Mouse (Mus musculus) CH12.LX (cell line): ENCODE results near the gene Popdc3.

Source experiments
- BHLHE40 ChIP-seq: IDR thresholded peaks from 2 replicates; pipeline ENCODE4 v1.6.1; 2011; ENCODE audit warnings: mild to moderate bottlenecking, low read depth, low read length, improper control_type of control experiment
- CTCF ChIP-seq, 2 experiments: IDR thresholded peaks in 1 of 2; conservative IDR thresholded peaks in 1 of 2; 2 replicates each; pipeline ENCODE4 v1.5.1; 2011 to 2012; ENCODE audit warnings: low read depth in 2 of 2, low read length in 2 of 2, improper control_type of control experiment in 1 of 2, inconsistent platforms in 1 of 2, mild to moderate bottlenecking in 1 of 2, moderate library complexity in 1 of 2
- EP300 ChIP-seq: IDR thresholded peaks from 2 replicates; pipeline ENCODE4 v1.6.1; 2011; ENCODE audit warnings: low read length, improper control_type of control experiment
- HCFC1 ChIP-seq: IDR thresholded peaks from 2 replicates; pipeline ENCODE4 v1.6.1; 2012; ENCODE audit warnings: low read depth, mild to moderate bottlenecking, inconsistent platforms, low read length, improper control_type of control experiment
- JUND ChIP-seq: conservative IDR thresholded peaks from 2 replicates; pipeline ENCODE4 v1.6.1; 2011; ENCODE audit warnings: low read depth, low read length, improper control_type of control experiment
- MAX ChIP-seq: IDR thresholded peaks from 2 replicates; pipeline ENCODE4 v1.6.1; 2011; ENCODE audit warnings: low read length, improper control_type of control experiment
- MEF2A ChIP-seq: IDR thresholded peaks from 2 replicates; pipeline ENCODE4 v1.6.1; 2014; ENCODE audit warnings: low read depth, mild to moderate bottlenecking, inconsistent platforms, low read length, improper control_type of control experiment, borderline replicate concordance
- MXI1 ChIP-seq: IDR thresholded peaks from 2 replicates; pipeline ENCODE4 v1.6.1; 2011; ENCODE audit warnings: mild to moderate bottlenecking, low read depth, low read length, improper control_type of control experiment
- MYC ChIP-seq: IDR thresholded peaks from 2 replicates; pipeline ENCODE4 v1.6.1; 2011; ENCODE audit warnings: low read depth, mild to moderate bottlenecking, improper control_type of control experiment, low read length
- NRF1 ChIP-seq: IDR thresholded peaks from 2 replicates; pipeline ENCODE4 v1.6.1; 2014; ENCODE audit warnings: low read depth, mild to moderate bottlenecking, inconsistent platforms, low read length, improper control_type of control experiment, moderate library complexity
- POLR2A ChIP-seq: IDR thresholded peaks from 2 replicates; pipeline ENCODE4 v1.6.1; 2011; ENCODE audit warnings: low read depth, mild to moderate bottlenecking, improper control_type of control experiment, low read length
- SIN3A ChIP-seq: IDR thresholded peaks from 2 replicates; pipeline ENCODE4 v1.6.1; 2012; ENCODE audit warnings: low read length, improper control_type of control experiment, inconsistent platforms
- USF2 ChIP-seq: conservative IDR thresholded peaks from 2 replicates; pipeline ENCODE4 v1.6.1; 2011; ENCODE audit warnings: low read depth, low read length, improper control_type of control experiment
- ZNF384 ChIP-seq: IDR thresholded peaks from 2 replicates; pipeline ENCODE4 v1.6.1; 2012; ENCODE audit warnings: low read depth, low read length, improper control_type of control experiment, inconsistent platforms

GRCm38 (mm10) chr10:45146821-45147220 lies 31.1 kb upstream of the Popdc3 start:
- no peak for TF ChIP-seq EP300
- no peak for TF ChIP-seq POLR2A
- TF ChIP-seq MEF2A, result no peak
- TF ChIP-seq SIN3A, result no peak
- no peak for TF ChIP-seq JUND
- TF ChIP-seq CTCF (conservative IDR thresholded peaks at IDR 0.05 in 1 of 2, IDR thresholded peaks at IDR 0.05 in 1 of 2; ENCODE audit: low read depth in 2 of 2, low read length in 2 of 2), result no peak
- no peak for TF ChIP-seq BHLHE40
- TF ChIP-seq MXI1, result no peak
- no peak for TF ChIP-seq NRF1
- TF ChIP-seq HCFC1, result no peak
- no peak for TF ChIP-seq ZNF384
- TF ChIP-seq USF2, result no peak
- no peak for TF ChIP-seq MAX
- TF ChIP-seq MYC, result no peak
